Mouse (Mus musculus) natural killer cell, adult 2 months (primary cell): ENCODE data around the gene Fam174b.

Source experiments
- DNase-seq, 2 experiments: peaks; one replicate each; pipeline ENCODE4 v3.0.0; 2022; ENCODE audit warnings: low spot score in 2 of 2

The Fam174b gene

DNA sequence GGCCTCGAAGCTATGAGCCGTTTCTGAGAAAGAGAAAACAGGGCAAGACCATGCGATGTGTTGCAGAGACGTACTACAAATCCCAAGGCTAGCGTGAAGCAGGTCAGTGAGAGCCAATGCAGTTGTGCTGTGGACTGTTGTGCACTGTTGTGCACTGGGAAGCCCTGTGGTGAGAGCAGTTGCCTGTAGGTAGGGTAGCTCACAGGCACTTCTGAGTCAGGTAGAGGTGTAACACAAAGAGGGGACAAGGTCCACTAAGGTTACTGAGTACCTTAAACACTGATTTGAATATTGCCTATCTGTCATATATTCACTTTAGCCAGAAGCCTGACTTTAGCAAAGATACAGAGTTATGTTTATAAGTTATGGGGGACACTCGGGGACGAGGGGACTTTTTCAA lies 74.4 kb downstream of the Fam174b start:
- DNase-seq = no peak

DNA sequence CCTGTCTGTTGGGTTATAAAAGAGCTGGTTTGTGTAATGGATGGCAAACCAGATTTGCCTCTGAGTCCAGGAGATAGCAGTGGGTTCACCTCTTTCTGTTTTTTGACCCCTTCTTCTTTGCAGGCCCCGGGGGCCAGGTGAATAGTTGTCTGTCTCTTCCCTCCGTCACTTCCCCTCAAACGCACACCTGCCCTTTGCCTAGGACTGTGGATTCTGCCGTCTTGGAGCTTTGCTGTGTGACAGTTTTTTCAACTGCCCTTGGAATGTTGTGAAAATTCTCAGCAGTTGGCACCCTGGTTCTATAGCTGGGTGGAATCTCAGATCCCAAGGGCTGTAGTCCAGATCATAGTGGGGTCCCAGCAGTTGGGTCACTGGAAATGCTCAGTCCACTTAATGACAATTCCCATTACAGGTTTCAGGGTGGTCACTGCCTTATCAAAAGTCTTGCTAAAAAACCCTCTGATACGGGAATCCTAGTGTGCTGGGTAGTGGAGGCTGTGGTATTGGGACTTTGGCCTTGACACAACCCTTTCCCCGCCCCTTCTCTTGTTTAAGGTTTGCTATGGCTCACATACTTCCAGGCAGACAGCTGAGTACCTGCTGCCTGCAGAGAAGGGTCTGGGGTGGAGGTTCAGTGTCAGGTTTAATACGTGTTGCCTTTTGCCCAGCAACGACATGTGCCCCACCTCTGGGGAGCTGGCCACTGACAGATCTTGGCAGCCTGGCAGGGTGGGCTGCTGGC lies 76.3 kb downstream of the Fam174b start:
- no peak for DNase-seq

DNA sequence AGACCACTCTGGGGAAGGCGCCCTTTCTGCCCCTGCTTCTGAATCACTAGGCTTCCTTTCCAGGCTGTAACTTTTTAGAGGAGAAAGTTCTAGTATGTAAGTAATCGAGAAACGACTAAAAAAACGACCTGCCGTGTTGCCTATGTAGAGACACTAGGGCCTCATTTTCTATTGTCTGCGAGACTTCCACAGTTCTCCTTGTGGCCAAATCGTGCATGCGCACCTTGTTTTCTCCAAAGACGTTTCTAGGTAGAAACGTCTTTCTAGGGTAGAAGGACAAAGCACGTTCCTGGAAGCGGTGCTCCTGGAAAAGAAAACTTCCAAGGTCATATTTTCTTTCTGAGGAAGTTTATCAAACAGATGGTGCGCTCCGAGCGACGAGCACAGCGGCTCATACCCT lies 79.3 kb downstream of the Fam174b start:
- DNase-seq = no peak
